9 mouse cellular contexts compared by ENCODE assay signal in genomic region chr9:102306645-102307415, GRCm38 (mm10). TPM values are rescaled to one million over a fixed set of nuclear protein-coding genes. Genes with fewer than 3 reads are reported as not detected.
DNase-seq lines count a peak whose midpoint lies in the region; ATAC-seq and TF ChIP-seq lines count a peak whose summit lies in the region.
"Had no signal": no experiment of that assay in that cellular context is flagged by ENCODE, and none has a peak within 500 bp of the region (broad histone marks: within the 10 kb centered on the region; RNA-seq: fewer than 3 reads in every experiment).

No protein-coding gene starts in this region.

- H3K9ac ChIP-seq in liver, adult 2 months (ENCODE audit: low read depth, low read length), result no peak overlapping the region
- H3K9ac ChIP-seq: limb, embryonic 12.5 days had no signal

- WGBS in liver, adult 2 months, result 42% methylated on average over 1 of the region's 1 CpGs

- H3K79me2 ChIP-seq in liver, adult 2 months (ENCODE audit: control insufficient read depth, insufficient read depth, low read length), result no peaks in the 10 kb centered on the region

- no peak for TF ChIP-seq CTCF in liver, adult 2 months (IDR thresholded peaks at IDR 0.05; ENCODE audit: low read depth, low read length)

- H3K4me1 ChIP-seq in liver, adult 2 months (ENCODE audit: control insufficient read depth, insufficient read depth, low read length), result 0 out of 2 replicates have a peak, but pooled peaks cover 2% of the 10 kb centered on the region

- H3K36me3 ChIP-seq in liver, adult 2 months (ENCODE audit: control insufficient read depth, insufficient read depth, low read length), result no peaks in the 10 kb centered on the region
- H3K36me3 ChIP-seq: limb, embryonic 12.5 days had no signal

- no peak for TF ChIP-seq POLR2A in liver, adult 2 months (IDR thresholded peaks at IDR 0.05; ENCODE audit: extremely low read depth, insufficient read depth, low read length)

- DNase-seq in adrenal gland, adult (ENCODE audit: inconsistent age in 2 of 2, low spot score in 1 of 2), result peak; percentile 39 to 67
- DNase-seq in adrenal gland, postnatal 4 days (ENCODE audit: low spot score in 2 of 2), result no peak
- DNase-seq in liver, adult 2 months (ENCODE audit: extremely low read depth, low read depth, low spot score), result peak; percentile 6
- no peak for DNase-seq in liver
- DNase-seq in heart, postnatal 4 days, result peak; percentile 75
- DNase-seq in lung, postnatal 14 days, result peak; percentile 68
- no peak for DNase-seq in spleen, postnatal 10 days (ENCODE audit: low spot score in 2 of 2)

- H3K4me3 ChIP-seq in liver, adult 2 months (ENCODE audit: insufficient read depth, low read depth, low read length), result no peak overlapping the region
- H3K4me3 ChIP-seq: limb, embryonic 12.5 days had no signal

- H3K27me3 ChIP-seq in liver, adult 2 months (ENCODE audit: control insufficient read depth, insufficient read depth, low read length), result no peaks in the 10 kb centered on the region

- no peak for ATAC-seq in cerebellum, adult (ENCODE audit: insufficient number of reproducible peaks, low FRiP score, low TSS enrichment)

- H3K27ac ChIP-seq in liver, adult 2 months (replicated peaks; ENCODE audit: insufficient read depth, low read depth, low read length), result peak overlapping the region; percentile 61
- H3K27ac ChIP-seq: limb, embryonic 12.5 days had no signal

RNA-seq across cellular contexts. Expression of gene Ephb1, which starts 47.7 kb away (rescaled TPM):
- total RNA-seq in adrenal gland, postnatal 4 days (2021), result 1 to 10 TPM; 4.5 to 5.7 TPM
- total RNA-seq in liver, adult 2 months (2014; rRNA removed), result under 0.01 and 0.07 TPM in 2 replicates
- polyA plus RNA-seq in liver, adult 2 months (2012; rRNA removed), result 0.05 and 0.11 TPM in 2 replicates
- 1 to 10 TPM; 8.3 to 9.7 TPM for total RNA-seq in heart, postnatal 4 days (2021)

Comparison
In these comparisons a context has a peak if more than half of its experiments do, and no peak if none do; other contexts are left out.
1. DNase-seq: peak in adrenal gland, adult (2 of 2), liver, adult 2 months (single experiment), heart, postnatal 4 days (single experiment) and lung, postnatal 14 days (single experiment); none in adrenal gland, postnatal 4 days (0 of 2), liver (single experiment) and spleen, postnatal 10 days (0 of 2).